Comparison of ENCODE assay signal across 8 mouse cellular contexts in genomic region chr17:47922116-47922515, GRCm38 (mm10). TPM values are rescaled to one million over a fixed set of nuclear protein-coding genes. Genes with fewer than 3 reads are reported as not detected.
DNase-seq lines count a peak whose midpoint lies in the region; ATAC-seq and TF ChIP-seq lines count a peak whose summit lies in the region.

No protein-coding gene starts in this region.

- TF ChIP-seq POLR2A in kidney, adult 2 months (IDR thresholded peaks at IDR 0.05; ENCODE audit: low read depth, low read length): no peak

- H3K4me3 ChIP-seq in kidney, postnatal 0 days (replicated peaks; ENCODE audit: low read depth, low read length): peak overlapping the region; percentile 87
- no peak overlapping the region for H3K4me3 ChIP-seq in kidney, adult 2 months (ENCODE audit: insufficient read depth, low read depth, low read length)
- peak overlapping the region; percentile 81 for H3K4me3 ChIP-seq in embryonic facial prominence, embryonic 15.5 days (replicated peaks)
- H3K4me3 ChIP-seq in limb, embryonic 11.5 days (ENCODE audit: low read depth, low read length): peak overlapping the region; percentile 95
- H3K4me3 ChIP-seq in stomach, embryonic 15.5 days (replicated peaks): peak overlapping the region; percentile 75

- peak overlapping the region; percentile 92 for H3K4me2 ChIP-seq in kidney, postnatal 0 days (ENCODE audit: low read length)
- peak overlapping the region; percentile 92 for H3K4me2 ChIP-seq in embryonic facial prominence, embryonic 15.5 days (replicated peaks)
- peak overlapping the region; percentile 92 for H3K4me2 ChIP-seq in limb, embryonic 11.5 days (ENCODE audit: low read depth, severe bottlenecking)
- H3K4me2 ChIP-seq in stomach, embryonic 15.5 days: peak overlapping the region; percentile 74

- no peak for DNase-seq in kidney, postnatal 0 days (ENCODE audit: low spot score)
- no peak for DNase-seq in kidney, adult 2 months
- DNase-seq in limb, embryonic 11.5 days (ENCODE audit: low spot score): peak; percentile 39
- DNase-seq in left cerebral cortex, postnatal 4 days: no peak
- no peak for DNase-seq in gastrocnemius, postnatal 10 days
- DNase-seq in cerebellum, postnatal 4 days (ENCODE audit: low spot score in 2 of 2): no peak

- H3K9ac ChIP-seq in kidney, postnatal 0 days (ENCODE audit: low read depth, low read length): peak overlapping the region; percentile 87
- no peak overlapping the region for H3K9ac ChIP-seq in embryonic facial prominence, embryonic 15.5 days
- H3K9ac ChIP-seq in limb, embryonic 11.5 days (ENCODE audit: low read length): peak overlapping the region; percentile 95; the same call in 1 of the 2 replicates
- H3K9ac ChIP-seq in stomach, embryonic 15.5 days: peak overlapping the region; percentile 80; the same call in 1 of the 2 replicates

- 0 out of 2 replicates have a peak, but pooled peaks cover 14% of the 10 kb centered on the region for H3K4me1 ChIP-seq in kidney, postnatal 0 days (replicated peaks; ENCODE audit: insufficient read depth, low read length)
- H3K4me1 ChIP-seq in kidney, adult 2 months (ENCODE audit: control insufficient read depth, insufficient read depth, low read length): no peaks in the 10 kb centered on the region
- peaks cover 46% of the 10 kb centered on the region for H3K4me1 ChIP-seq in embryonic facial prominence, embryonic 15.5 days
- peaks cover 21% of the 10 kb centered on the region for H3K4me1 ChIP-seq in limb, embryonic 11.5 days (ENCODE audit: control insufficient read depth, insufficient read depth, low read length)
- H3K4me1 ChIP-seq in stomach, embryonic 15.5 days: peaks cover 44% of the 10 kb centered on the region

- H3K9me3 ChIP-seq in kidney, postnatal 0 days (replicated peaks; ENCODE audit: low read length): no peaks in the 10 kb centered on the region
- no peaks in the 10 kb centered on the region for H3K9me3 ChIP-seq in embryonic facial prominence, embryonic 15.5 days (replicated peaks)
- H3K9me3 ChIP-seq in limb, embryonic 11.5 days (ENCODE audit: control insufficient read depth, low read length): no peaks in the 10 kb centered on the region
- H3K9me3 ChIP-seq in stomach, embryonic 15.5 days: no peaks in the 10 kb centered on the region

- no peak for TF ChIP-seq CTCF in kidney, postnatal 0 days (IDR thresholded peaks at IDR 0.05; ENCODE audit: low read depth)
- no peak for TF ChIP-seq CTCF in kidney, adult 2 months (conservative IDR thresholded peaks at IDR 0.05; ENCODE audit: insufficient read depth, insufficient read length, low read depth, low read length)

- H3K27ac ChIP-seq in kidney, postnatal 0 days: no peak overlapping the region
- H3K27ac ChIP-seq in kidney, adult 2 months (ENCODE audit: insufficient read depth, low read depth, low read length): no peak overlapping the region
- no peak overlapping the region for H3K27ac ChIP-seq in embryonic facial prominence, embryonic 15.5 days (replicated peaks)
- no peak overlapping the region for H3K27ac ChIP-seq in limb, embryonic 11.5 days (replicated peaks; ENCODE audit: low read depth, low read length)
- peak overlapping the region; percentile 49; the same call in 1 of the 2 replicates for H3K27ac ChIP-seq in stomach, embryonic 15.5 days

- ATAC-seq in kidney, postnatal 0 days (replicated peaks; ENCODE audit: low FRiP score, low read depth): no peak
- no peak for ATAC-seq in embryonic facial prominence, embryonic 15.5 days (ENCODE audit: insufficient number of reproducible peaks, low FRiP score, low TSS enrichment, low read depth)
- no peak for ATAC-seq in limb, embryonic 11.5 days (ENCODE audit: insufficient number of reproducible peaks, low FRiP score, low TSS enrichment, low read depth)
- ATAC-seq in stomach, embryonic 15.5 days (ENCODE audit: insufficient read depth, low FRiP score, low read depth): no peak

- intact Hi-C loops in left cerebral cortex, postnatal 4 days (cut with DNase I): no loop called here

- H3K27me3 ChIP-seq in kidney, postnatal 0 days (ENCODE audit: insufficient read depth, low read length): no peaks in the 10 kb centered on the region
- no peaks in the 10 kb centered on the region for H3K27me3 ChIP-seq in kidney, adult 2 months (replicated peaks; ENCODE audit: control insufficient read depth, insufficient read depth, low read length)
- 0 out of 2 replicates have a peak, but pooled peaks cover 3% of the 10 kb centered on the region for H3K27me3 ChIP-seq in embryonic facial prominence, embryonic 15.5 days
- peaks cover 12% of the 10 kb centered on the region for H3K27me3 ChIP-seq in limb, embryonic 11.5 days (ENCODE audit: control insufficient read depth, insufficient read depth, low read length)
- H3K27me3 ChIP-seq in stomach, embryonic 15.5 days (replicated peaks): no peaks in the 10 kb centered on the region

- WGBS in kidney, postnatal 0 days: 6% methylated on average over 21 of the region's 21 CpGs
- 45% methylated on average over 21 of the region's 21 CpGs for WGBS in kidney, adult 2 months
- 8% methylated on average over 21 of the region's 21 CpGs for WGBS in embryonic facial prominence, embryonic 15.5 days
- WGBS in limb, embryonic 11.5 days: 3% methylated on average over 21 of the region's 21 CpGs
- 8% methylated on average over 21 of the region's 21 CpGs for WGBS in stomach, embryonic 15.5 days

- H3K36me3 ChIP-seq in kidney, postnatal 0 days (ENCODE audit: insufficient read depth, low read length): no peaks in the 10 kb centered on the region
- no peaks in the 10 kb centered on the region for H3K36me3 ChIP-seq in kidney, adult 2 months (ENCODE audit: control insufficient read depth, insufficient read depth, low read length)
- H3K36me3 ChIP-seq in embryonic facial prominence, embryonic 15.5 days: no peaks in the 10 kb centered on the region
- H3K36me3 ChIP-seq in limb, embryonic 11.5 days (ENCODE audit: control insufficient read depth, insufficient read depth, low read length): peaks cover 4% of the 10 kb centered on the region; the same call in 1 of the 2 replicates
- H3K36me3 ChIP-seq in stomach, embryonic 15.5 days: no peaks in the 10 kb centered on the region

RNA-seq across cellular contexts. Expression of gene Foxp4, which starts 2.3 kb away (rescaled TPM):
- 7.7 and 9.5 TPM in 2 replicates for polyA plus RNA-seq in kidney, postnatal 0 days (2015; fragmentation: Nextera tagmentation; extraction: Ambion mirVana)
- polyA plus RNA-seq in kidney, adult 2 months (2012; rRNA removed): 23.5 and 27.4 TPM in 2 replicates
- 17.0 and 19.3 TPM in 2 replicates for polyA plus RNA-seq in embryonic facial prominence, embryonic 15.5 days (2015; fragmentation: Nextera tagmentation; extraction: Ambion mirVana)
- polyA plus RNA-seq in limb, embryonic 11.5 days (2014; fragmentation: Nextera tagmentation; extraction: Ambion mirVana): 30.5 and 30.7 TPM in 2 replicates
- 25.0 and 30.9 TPM in 2 replicates for polyA plus RNA-seq in stomach, embryonic 15.5 days (2015; fragmentation: Nextera tagmentation; extraction: Ambion mirVana)
- total RNA-seq in left cerebral cortex, postnatal 4 days (2021): 10 to 100 TPM; 78.3 to 89.0 TPM
- total RNA-seq in gastrocnemius, postnatal 10 days (2021): 10 to 100 TPM; 10.2 to 16.1 TPM
